Mouse (Mus musculus) kidney, postnatal 4 days (tissue): ENCODE data around the gene Brat1.

Experiments
- DNase-seq, 2 experiments: peaks; one replicate each; pipeline ENCODE4 v3.0.0; 2021; ENCODE audit warnings: mixed read lengths in 2 of 2

Brat1 gene

DNA sequence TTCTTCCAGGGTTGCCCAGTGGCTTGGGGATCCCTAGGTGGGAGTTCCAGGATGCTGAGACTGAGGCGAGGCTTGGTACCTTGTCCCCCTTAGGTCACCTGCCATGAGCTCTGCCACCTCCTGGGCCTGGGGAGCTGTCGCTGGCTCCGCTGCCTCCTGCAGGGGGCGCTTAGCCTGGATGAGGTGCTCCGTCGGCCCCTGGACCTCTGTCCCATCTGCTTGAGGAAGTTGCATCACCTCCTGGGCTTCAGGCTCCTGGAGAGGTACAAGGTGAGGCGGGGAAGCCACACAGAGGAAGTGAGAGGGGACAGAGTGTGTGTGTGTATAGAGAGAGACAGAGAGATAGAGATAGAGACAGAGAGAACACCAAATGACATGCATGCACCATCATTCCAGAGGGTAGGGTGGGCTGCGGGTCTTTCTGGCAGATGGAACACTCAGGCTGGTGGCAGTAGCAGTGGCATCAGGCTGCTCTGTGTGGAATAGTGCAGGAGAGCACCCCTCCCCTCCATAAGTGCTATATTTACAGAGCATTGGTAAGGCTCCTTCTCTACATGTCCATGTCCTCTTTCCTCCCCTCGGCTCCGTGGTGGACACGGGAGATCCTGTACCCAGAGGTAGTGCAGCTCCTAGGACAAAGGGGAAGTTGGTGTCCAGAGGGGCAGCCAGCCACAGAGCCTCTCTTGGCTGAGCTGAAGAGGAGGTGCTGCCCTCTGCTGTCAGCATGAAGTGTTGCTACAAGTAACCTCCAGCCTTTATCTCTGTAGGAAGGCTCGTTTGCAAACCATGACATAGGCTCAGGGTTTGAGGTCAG is 44.5 kb downstream of the Brat1 start:
- peak; percentile 88 to 91 for DNase-seq

DNA sequence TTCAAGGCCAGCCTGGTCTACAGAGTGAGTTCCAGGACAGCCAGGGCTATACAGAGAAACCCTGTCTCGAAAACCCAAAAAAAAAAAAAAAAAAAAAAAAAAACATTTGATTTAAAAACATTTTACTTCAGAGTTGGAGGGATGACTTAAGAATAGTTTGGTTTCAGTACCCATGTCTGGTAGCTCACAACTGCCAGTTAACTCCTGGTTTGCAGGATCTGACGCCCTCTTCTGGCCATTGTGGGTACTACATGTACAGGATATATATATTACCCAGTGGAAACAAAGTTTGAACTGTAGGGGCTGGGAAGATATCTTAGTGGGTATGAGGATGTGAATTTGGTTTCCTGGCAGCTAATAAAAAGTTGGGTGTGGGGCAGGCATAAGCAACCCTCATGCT is 46.1 kb downstream of the Brat1 start:
- DNase-seq, result peak; percentile 59 to 64

DNA sequence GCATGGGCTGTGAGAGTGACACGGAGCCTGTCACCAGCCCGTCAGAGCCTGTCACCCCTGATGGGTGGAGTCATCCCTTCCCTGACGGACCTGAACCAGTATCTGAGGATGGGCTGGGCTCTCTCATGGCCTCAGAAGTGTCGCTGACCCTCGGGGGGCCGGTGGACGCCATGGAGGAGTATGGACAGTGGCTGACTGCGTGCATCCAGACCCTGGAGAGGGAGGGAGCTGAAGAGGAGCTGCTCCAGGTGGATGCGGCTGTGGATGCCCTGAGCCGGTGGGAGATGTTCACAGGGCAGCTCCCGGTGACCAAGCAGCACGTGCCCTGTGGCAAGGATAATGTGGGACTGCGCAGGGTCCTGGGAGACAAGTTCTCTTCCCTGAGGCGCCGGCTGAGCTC is 47.2 kb downstream of the Brat1 start:
- no peak for DNase-seq

DNA sequence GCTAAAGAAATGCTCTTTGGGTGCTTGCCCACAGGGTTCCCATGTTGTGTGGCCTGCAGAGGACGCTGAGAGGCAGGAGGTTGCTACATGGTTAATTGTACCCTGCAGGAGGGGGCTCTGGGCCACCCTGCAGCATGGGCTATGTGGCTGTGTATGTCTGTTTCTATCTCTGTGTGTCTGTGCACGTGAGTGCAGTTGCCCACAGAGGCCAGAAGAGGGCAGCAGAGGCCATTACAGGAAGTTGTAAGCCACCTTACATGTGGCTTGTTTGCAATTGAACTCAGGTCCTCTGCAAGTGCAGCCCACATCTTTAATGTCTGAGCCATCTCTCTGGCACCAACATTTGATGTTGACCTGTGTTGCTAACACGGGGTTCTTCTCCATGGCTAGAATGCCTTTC is 47.8 kb downstream of the Brat1 start:
- DNase-seq, result no peak

DNA sequence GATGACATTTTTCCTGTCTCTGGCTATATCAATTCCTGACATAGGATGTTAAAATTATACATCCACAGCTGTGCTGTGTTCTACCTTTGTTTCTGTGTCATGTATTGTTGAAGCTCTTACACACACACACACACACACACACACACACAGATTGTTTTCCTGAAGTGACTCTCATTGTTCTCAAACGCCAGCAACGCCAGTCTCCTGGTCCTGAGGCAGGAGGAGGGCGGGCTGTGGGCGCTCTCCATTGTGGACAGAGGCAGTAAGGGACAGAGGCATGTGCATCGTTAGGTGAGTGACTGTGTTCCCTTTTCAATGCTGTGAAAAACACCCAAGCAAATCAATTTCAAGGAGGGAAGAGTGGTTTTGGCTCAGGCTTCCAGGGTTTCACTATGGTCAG is 48.4 kb downstream of the Brat1 start:
- DNase-seq, result no peak

DNA sequence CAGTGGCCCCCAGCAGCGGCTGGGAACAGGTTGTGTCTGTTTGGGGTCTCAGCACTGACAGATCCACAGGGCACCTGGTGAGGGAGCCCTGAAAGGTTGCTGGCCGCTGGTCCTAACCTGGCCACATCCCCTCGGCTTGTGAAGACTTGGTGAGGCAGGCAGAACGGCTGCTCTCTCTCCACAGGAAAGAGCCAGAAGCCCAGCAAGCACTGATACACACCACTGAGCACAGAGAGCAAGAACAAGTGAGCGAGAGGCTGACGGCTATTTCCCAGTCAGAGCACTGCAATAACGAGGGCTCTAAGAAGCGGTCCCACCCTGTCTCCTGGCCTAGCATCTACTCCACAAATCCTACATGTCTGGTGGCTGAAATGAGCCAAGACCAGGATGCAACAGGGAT is 54.1 kb downstream of the Brat1 start:
- DNase-seq, result no peak

DNA sequence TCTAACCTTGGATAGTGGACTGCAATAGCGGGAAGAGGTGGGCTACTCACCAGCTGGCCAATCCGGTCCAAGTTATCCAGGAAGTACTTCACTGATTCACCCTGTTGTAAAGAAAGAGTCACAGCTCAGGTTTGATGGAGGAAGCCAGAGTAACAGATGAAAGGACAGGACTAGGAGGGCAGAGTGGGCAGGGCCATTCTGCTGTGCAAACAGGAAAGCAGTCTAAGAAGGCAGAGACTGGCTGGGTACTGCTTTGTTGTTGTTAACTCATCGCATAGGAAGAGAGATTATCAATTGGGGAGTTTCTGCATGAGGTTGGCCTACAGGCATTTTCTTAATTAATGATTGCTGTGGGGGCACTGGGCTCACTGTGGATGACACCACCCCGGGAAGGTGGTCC is 57.7 kb downstream of the Brat1 start:
- DNase-seq, result no peak

DNA sequence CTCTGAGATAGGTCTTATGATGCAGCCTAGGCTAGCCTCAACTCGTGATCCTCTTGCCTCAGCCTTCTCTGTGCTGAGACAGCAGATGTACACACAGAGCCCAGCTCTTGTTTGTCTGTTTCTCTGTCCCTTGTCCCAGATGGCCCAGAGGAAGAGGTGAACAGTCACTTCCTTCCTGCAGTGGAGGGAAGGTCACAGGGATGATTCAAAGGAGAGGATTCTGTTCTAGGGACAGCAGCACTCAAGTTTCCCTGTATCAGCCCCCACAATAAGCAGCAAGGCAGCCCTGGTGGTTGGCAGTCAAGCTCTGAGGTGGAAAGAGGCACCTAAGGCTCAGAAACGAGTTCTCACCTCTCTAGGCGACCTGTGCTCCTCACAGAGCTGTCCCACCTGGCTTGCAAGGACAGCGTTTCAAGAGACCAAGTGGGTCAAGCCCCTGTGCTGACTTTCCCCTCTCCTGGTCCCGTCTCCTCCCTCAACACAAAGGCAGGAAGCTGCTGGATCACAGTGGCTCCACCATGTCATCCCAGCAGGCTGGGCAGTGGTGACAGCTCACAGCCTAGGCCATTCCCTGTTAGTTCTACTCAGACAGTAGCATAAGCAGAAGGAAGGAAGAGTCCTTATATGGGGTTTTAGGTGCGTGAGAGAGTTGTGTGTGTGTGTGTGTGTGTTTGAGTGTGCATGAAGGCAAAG is 60.3 kb downstream of the Brat1 start:
- peak in 1 of 2 experiments; percentile 41 for DNase-seq

DNA sequence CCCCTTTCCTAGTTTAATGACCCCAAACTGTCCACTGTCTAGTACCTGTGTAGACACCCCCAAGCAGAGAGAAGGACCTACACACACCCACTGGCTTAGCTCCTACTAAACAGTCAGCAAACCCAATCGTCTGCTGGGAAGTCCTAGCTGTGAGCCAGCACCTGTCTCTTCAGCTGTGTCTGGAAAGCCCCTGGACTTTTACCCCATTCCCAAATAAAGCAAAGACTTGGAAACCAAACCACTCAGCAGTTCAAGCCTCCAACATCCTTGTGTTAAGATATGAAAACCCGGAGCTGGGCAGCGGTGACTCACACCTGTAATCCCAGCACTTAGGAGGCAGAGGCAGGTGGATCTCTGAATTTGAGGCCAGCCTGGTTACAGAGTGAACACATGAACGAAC is 61.8 kb downstream of the Brat1 start:
- DNase-seq, result no peak

DNA sequence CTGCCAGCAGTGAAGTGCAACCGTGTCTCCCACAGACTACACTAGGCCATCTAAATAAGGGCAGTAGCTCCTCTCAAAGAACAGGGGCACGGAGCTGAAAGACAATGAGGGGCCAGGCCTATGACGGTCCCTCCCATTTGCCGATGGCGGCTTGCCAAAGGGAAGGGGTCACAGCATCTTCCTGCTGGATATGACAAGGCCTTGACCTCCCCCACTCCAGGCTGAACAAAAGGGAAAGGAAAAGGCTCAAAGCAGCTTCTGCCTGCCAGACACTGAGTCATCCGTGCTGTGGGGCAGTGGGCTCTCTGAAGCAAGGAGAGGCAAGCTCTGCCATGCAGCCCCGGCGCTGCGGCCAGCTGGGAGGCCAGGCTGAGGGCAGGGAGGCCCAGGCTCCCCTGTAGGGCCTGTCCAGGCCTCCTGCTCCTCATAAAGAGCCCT is 62.9 kb downstream of the Brat1 start:
- DNase-seq, result peak; percentile 93 to 95

DNA sequence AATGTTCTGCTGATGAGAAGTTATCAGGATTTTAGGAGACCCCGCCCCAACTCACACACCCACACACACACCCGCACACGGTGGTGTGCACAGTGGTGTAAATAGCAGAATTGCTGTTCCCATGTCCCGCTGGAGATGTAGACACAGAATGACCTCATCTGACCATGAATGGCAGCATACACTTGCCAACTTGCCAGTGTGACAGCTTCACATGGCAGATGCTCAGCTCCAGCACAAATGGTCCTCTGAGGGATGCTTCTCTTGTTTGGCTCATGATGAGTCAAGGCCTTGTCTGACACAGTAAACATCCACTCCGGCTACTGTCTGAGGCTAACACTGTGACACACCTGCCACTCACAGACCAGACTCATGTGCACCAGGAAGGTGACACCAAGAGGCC is 63.5 kb downstream of the Brat1 start:
- DNase-seq, result no peak
